Mouse (Mus musculus) forebrain, embryonic 11.5 days (tissue): ENCODE data around the gene Cobll1. TPM values are rescaled to one million over a fixed set of nuclear protein-coding genes. Genes with fewer than 3 reads are reported as not detected.

ENCODE experiments used
- ATAC-seq: fragments of 200-750 bp; cut with Nextera tagmentation; replicated peaks from 2 replicates; pipeline ENCODE4 v1.8.0; 2017; ENCODE audit warnings: moderate TSS enrichment; ENCODE audit not compliant: low FRiP score
- DNase-seq: peaks from one replicate; pipeline ENCODE4 v3.0.0-alpha.2; 2017; ENCODE audit warnings: low spot score
- H3K27ac ChIP-seq: fragments of 300-500 bp; sonication (generic); 2 replicates; pipeline ENCODE4 v1.5.1; 2014; ENCODE audit warnings: low read depth, low read length
- H3K27me3 ChIP-seq: fragments of 300-500 bp; sonication (generic); 2 replicates; pipeline ENCODE4 v1.6.1; 2014; ENCODE audit warnings: mild to moderate bottlenecking, low read length, mixed read lengths; ENCODE audit not compliant: control insufficient read depth, insufficient read depth
- H3K36me3 ChIP-seq: fragments of 300-500 bp; sonication (generic); 2 replicates; pipeline ENCODE4 v1.6.1; 2014; ENCODE audit warnings: mild to moderate bottlenecking, low read length, moderate library complexity, mixed read lengths; ENCODE audit not compliant: control insufficient read depth, insufficient read depth
- H3K4me1 ChIP-seq: fragments of 300-500 bp; sonication (generic); replicated peaks from 2 replicates; pipeline ENCODE4 v1.6.1; 2014; ENCODE audit warnings: low read length, mixed read lengths; ENCODE audit not compliant: control insufficient read depth, insufficient read depth
- H3K4me2 ChIP-seq: fragments of 300-500 bp; sonication (generic); 2 replicates; pipeline ENCODE4 v1.6.1; 2014; ENCODE audit warnings: low read depth, mild to moderate bottlenecking, low read length, moderate library complexity, mixed read lengths; ENCODE audit not compliant: severe bottlenecking
- H3K4me3 ChIP-seq: fragments of 300-500 bp; sonication (generic); 2 replicates; pipeline ENCODE4 v1.5.1; 2014; ENCODE audit warnings: low read depth, low read length
- H3K9ac ChIP-seq: fragments of 300-500 bp; sonication (generic); 2 replicates; pipeline ENCODE4 v1.6.1; 2014; ENCODE audit warnings: low read length
- H3K9me3 ChIP-seq: fragments of 300-500 bp; sonication (generic); 2 replicates; pipeline ENCODE4 v1.6.1; 2016; ENCODE audit warnings: low read length, mixed read lengths; ENCODE audit not compliant: control insufficient read depth
- WGBS: fragments of 180-500 bp; shearing (Covaris S2); extraction: QIAGEN DNeasy Blood & Tissue Kit; methylation state at CpG from one replicate; pipeline ENCODE4 v1.1.7; 2014; 5-methylcytosine and 5-hydroxymethylcytosine counted together
- polyA plus RNA-seq: library from polyadenylated mRNA; unstranded; fragments of >200 nt; fragmentation: Nextera tagmentation; extraction: Ambion mirVana; gene quantifications from 2 replicates; pipeline ENCODE4 v1.2.1, GENCODE M21; 2014

Cobll1 gene
- polyA plus RNA-seq, 1 experiment from 2014 or later: 4.8 TPM

DNA sequence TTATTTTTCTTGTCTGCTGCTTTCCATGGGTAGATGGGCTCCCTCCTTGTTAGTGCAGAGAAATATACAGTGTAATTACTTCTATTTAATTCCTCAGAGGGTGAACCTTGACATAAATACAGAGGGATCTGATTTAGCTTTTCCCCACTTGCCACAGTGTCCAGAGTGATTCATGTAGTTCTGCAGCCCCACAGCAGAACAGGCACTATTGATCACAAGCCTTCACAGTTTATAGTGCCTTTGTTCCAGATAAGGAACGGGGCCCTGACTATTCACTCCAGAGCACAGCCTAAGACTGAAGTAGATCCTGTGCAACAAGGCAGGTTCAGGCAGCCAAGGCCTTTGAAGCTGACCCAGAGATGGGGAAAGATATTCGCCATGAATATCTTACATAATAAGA, 10.4 kb upstream of the Cobll1 start:
- Histone ChIP-seq H3K27ac (no peak overlapping the region), H3K27me3 (no peaks in the 10 kb centered on the region), H3K4me1 (no peaks in the 10 kb centered on the region; the same call in 1 of the 2 replicates), H3K9me3 (no peaks in the 10 kb centered on the region), H3K36me3 (no peaks in the 10 kb centered on the region), H3K4me2 (no peak overlapping the region), H3K4me3 (no peak overlapping the region), H3K9ac (no peak overlapping the region)
- ATAC-seq: no peak
- WGBS: 57% methylated on average over 2 of the region's 2 CpGs
- no peak for DNase-seq

DNA sequence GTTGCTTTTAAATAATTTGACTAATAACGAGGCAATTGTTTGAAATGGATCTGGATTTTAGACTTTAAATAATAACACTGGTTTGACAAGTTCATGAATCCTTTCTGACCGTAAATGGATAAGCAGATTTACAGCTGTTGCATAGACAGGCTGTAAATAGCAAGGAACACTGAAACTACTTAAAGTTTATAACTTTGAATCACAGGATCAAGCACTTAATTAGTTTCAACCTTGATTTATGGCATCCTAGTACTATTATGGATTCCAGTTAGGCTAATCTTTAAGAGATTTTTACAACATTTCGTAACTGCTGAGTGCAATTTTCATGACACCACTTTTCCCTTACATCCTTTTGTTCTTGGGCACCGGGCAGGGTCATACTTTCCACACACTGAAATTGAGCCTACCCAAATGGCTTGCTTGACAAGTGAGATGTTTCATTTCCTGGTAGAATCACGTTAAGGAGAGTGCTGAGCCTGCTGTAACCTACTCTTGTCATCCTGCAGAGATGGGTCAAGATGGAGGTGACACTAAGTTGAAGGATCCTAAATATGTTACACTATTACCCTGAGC, 1.1 kb upstream of the Cobll1 start:
- Histone ChIP-seq H3K4me2 (no peak overlapping the region), H3K4me1 (peaks cover 7% of the 10 kb centered on the region; the same call in 1 of the 2 replicates), H3K27ac (no peak overlapping the region), H3K36me3 (no peaks in the 10 kb centered on the region), H3K27me3 (peaks cover 6% of the 10 kb centered on the region; the same call in 1 of the 2 replicates), H3K9me3 (no peaks in the 10 kb centered on the region), H3K9ac (no peak overlapping the region), H3K4me3 (no peak overlapping the region)
- 80% methylated on average over 5 of the region's 5 CpGs for WGBS
- DNase-seq (no peak), ATAC-seq (no peak)

DNA sequence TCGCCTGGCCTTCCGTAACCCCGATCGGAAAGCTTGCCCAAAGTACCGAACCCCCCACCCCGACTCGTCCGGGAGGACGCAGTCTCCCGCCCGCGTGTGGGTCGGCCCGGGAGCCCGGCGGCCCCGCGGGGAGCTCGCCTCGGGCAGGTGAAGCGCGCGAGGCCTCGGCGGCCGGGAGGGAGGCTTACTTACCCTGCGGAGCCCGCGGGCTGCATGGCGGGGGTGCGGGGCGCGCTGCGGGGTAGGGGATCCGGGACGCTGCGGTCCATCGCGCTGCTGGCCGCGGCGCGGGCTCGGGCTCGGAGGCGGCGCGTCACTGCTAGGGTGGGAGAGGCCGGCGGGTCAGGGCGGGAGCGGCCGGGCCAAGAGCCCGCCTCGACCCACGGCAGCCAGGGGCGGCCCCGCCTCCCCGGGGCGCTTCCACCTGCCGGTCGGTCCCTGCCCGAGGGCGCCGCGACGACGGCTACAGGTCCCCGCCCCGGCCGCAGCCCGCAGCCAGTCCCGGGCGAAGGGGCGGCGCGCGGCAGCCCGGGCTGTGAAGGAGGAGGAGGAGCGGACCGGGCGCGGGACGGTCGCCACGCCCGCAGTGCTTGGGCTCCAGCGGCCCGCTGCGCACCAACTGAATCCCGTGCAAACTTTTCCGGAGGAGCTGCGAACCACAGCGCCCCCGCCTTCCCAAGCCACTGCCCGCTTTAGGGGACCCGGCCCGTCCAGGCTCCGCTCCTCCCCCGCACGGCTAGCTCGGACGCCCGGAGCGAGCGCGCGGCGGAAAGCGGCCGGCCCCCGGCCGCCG, 836 bp downstream of the Cobll1 start:
- H3K27ac ChIP-seq: 0 out of 2 replicates have a peak overlapping the region, but pooled peaks have one; percentile 25
- H3K4me1 ChIP-seq: peaks cover 7% of the 10 kb centered on the region; the same call in 1 of the 2 replicates
- under 1% methylated on average over 79 of the region's 114 CpGs for WGBS
- ATAC-seq (peak; percentile 90), DNase-seq (peak; percentile 86)
- H3K4me2 ChIP-seq: peak overlapping the region; percentile 99
- peak overlapping the region; percentile 67 for H3K4me3 ChIP-seq
- H3K9ac ChIP-seq: peak overlapping the region; percentile 77
- H3K9me3 ChIP-seq: no peaks in the 10 kb centered on the region
- peaks cover 6% of the 10 kb centered on the region; the same call in 1 of the 2 replicates for H3K27me3 ChIP-seq
- no peaks in the 10 kb centered on the region for H3K36me3 ChIP-seq

DNA sequence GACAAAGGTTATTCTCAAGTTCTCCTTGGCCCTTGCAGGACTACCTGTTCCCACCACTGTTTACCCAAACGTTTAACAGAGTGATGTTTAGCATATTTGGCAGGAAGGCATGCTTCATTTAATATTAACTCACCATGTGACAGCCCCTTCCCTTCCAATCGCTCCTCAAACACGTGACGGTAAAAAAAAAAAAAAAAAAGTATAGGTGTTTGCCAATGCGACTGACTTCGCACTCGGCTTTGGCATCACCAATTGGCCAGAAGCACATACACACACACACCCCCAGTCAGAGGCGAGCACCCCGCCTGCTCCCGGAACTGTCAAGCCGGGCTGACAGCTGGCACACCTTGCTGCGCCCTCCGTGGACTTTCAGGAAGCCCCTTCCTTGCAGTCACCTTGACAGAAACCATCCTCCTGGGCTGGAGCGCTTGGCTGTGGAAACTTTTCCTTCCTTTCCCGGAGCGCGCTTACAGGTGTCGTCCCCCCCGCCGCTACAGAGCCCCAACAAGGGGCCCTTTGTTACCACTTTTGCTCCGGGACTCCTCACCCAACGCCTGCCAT, 1.5 kb downstream of the Cobll1 start:
- peak overlapping the region; percentile 67 for H3K4me3 ChIP-seq
- H3K4me1 ChIP-seq: peaks cover 7% of the 10 kb centered on the region; the same call in 1 of the 2 replicates
- no peaks in the 10 kb centered on the region for H3K9me3 ChIP-seq
- no peaks in the 10 kb centered on the region for H3K36me3 ChIP-seq
- peaks cover 6% of the 10 kb centered on the region; the same call in 1 of the 2 replicates for H3K27me3 ChIP-seq
- no peak overlapping the region for H3K27ac ChIP-seq
- 1% methylated on average over 22 of the region's 22 CpGs for WGBS
- H3K4me2 ChIP-seq: peak overlapping the region; percentile 99
- DNase-seq (peak; percentile 73), ATAC-seq (peak; percentile 11)
- peak overlapping the region; percentile 77 for H3K9ac ChIP-seq

DNA sequence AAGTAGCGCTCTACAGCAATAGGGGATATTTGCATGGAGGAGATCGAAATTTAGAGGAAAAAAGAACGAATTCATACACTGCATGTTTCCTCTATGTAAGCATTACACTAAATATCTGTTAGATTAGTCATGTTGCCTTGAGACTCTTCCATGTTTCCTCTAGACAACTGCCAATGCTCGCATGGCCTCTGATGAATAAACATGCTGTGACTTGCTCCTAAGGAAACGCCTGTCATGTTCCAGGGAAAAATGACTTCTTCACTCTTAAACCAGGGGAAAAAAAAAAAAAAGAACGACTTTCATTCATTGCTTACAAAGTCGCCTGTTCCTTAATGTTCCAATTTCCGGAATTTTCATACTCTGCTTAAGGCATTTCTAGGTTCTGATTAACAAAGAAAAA, 2.1 kb downstream of the Cobll1 start:
- Histone ChIP-seq H3K9ac (no peak overlapping the region), H3K27ac (no peak overlapping the region), H3K4me2 (peak overlapping the region; percentile 99; the same call in 1 of the 2 replicates), H3K27me3 (peaks cover 6% of the 10 kb centered on the region; the same call in 1 of the 2 replicates), H3K9me3 (no peaks in the 10 kb centered on the region), H3K4me1 (peaks cover 7% of the 10 kb centered on the region; the same call in 1 of the 2 replicates), H3K36me3 (no peaks in the 10 kb centered on the region), H3K4me3 (no peak overlapping the region)
- DNase-seq (no peak), ATAC-seq (no peak)
- 67% methylated on average over 8 of the region's 8 CpGs for WGBS

DNA sequence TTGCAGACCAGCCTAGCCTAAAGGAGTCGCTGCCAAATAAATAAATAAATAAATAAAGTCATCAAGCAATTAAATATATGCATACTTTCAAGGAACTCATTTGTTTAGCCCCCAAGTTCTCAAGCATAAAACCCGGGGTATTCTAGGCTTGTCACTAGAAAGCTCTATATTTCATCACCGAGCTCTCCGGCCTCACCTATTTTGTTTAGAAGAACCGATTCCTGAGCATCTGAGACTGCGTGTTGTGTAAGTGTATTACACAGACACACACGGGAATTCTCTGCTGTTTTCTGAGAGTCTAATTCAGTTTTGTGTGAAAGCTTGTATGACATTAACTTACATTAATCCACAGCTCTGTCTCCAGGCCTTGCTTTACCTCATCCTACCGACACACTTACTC, 2.6 kb downstream of the Cobll1 start:
- H3K4me2 ChIP-seq: no peak overlapping the region
- peaks cover 7% of the 10 kb centered on the region; the same call in 1 of the 2 replicates for H3K4me1 ChIP-seq
- H3K9me3 ChIP-seq: no peaks in the 10 kb centered on the region
- H3K9ac ChIP-seq: no peak overlapping the region
- H3K36me3 ChIP-seq: no peaks in the 10 kb centered on the region
- DNase-seq: no peak
- peaks cover 6% of the 10 kb centered on the region; the same call in 1 of the 2 replicates for H3K27me3 ChIP-seq
- 80% methylated on average over 8 of the region's 8 CpGs for WGBS
- H3K27ac ChIP-seq: no peak overlapping the region
- ATAC-seq: no peak
- H3K4me3 ChIP-seq: no peak overlapping the region

DNA sequence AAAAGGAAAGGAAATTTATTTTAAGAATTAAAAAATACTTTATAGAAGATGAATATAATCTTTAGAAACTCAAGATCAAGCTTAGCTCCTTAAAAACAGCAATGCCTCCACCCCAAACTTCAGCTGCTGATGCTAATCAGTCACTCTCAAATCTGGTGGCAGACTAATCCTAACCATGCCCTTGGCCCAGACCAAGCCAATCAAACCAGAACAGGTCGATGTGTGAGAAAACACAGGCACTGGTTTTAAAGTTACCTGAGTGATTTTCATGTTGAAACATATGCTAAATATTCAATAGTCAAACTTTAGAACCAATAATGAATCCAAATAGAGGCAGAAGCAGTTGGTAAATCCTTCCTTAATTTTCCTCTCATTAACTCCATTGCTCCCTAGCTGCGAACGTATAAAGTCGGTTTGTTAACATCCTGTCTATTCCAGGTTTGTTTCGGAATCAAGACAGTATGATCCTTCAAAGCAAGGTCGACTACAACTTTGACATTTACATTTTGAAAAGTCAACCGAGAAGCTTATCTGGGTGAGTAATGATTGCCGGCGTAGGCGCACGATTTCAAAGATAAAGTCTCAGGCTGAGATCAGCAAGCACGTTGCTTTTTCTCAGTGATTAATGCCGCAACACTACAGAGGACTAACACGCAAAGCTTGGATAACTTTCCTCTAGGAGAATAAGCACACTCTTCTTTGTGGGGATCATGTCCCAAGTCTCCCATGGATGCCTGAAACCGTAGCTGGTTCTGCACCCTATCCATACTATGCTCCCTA, 6.3 kb downstream of the Cobll1 start:
- H3K36me3 ChIP-seq: no peaks in the 10 kb centered on the region
- H3K4me3 ChIP-seq: no peak overlapping the region
- H3K9ac ChIP-seq: no peak overlapping the region
- no peak for DNase-seq
- ATAC-seq: no peak
- H3K27me3 ChIP-seq: peaks cover 2% of the 10 kb centered on the region; the same call in 1 of the 2 replicates
- 92% methylated on average over 15 of the region's 15 CpGs for WGBS
- no peak overlapping the region for H3K4me2 ChIP-seq
- no peak overlapping the region for H3K27ac ChIP-seq
- H3K9me3 ChIP-seq: no peaks in the 10 kb centered on the region
- H3K4me1 ChIP-seq: 0 out of 2 replicates have a peak, but pooled peaks cover 3% of the 10 kb centered on the region

DNA sequence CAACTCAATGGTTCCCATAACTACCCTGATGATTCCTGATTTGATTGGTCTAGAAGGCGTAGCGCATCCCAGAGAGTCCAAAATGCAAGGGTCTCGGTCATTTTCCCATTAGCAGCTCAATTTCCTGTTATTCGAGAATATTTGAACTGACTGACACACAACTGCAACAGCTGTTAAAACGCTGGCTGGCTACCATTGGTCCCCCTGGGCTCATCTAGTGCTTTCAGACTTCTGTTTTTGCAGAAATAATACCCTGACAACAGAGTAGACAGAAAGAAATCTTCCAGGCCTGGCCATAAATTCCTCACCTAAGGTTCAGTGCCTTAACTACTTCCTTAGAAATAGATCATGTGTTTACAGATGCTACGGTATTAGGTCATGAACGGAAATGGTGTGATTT, 10.8 kb downstream of the Cobll1 start:
- no peaks in the 10 kb centered on the region for H3K9me3 ChIP-seq
- no peaks in the 10 kb centered on the region for H3K36me3 ChIP-seq
- ATAC-seq (no peak), DNase-seq (no peak)
- H3K4me3 ChIP-seq: no peak overlapping the region
- H3K9ac ChIP-seq: no peak overlapping the region
- no peak overlapping the region for H3K4me2 ChIP-seq
- H3K27me3 ChIP-seq: no peaks in the 10 kb centered on the region
- H3K27ac ChIP-seq: no peak overlapping the region
- H3K4me1 ChIP-seq: no peaks in the 10 kb centered on the region
- WGBS: 92% methylated on average over 7 of the region's 7 CpGs
